Mouse (Mus musculus) neural tube, embryonic 14.5 days (tissue): ENCODE results near the gene Iqcg. TPM values are rescaled to one million over a fixed set of nuclear protein-coding genes. Genes with fewer than 3 reads are reported as not detected.

Source experiments
- ATAC-seq: fragments of 200-750 bp; cut with Nextera tagmentation; 2 replicates; pipeline ENCODE4 v1.8.0; 2017; ENCODE audit warnings: low read depth, mild to moderate bottlenecking, moderate TSS enrichment, moderate library complexity
- H3K27ac ChIP-seq: fragments of 300-500 bp; sonication (generic); 2 replicates; pipeline ENCODE4 v1.5.1; 2014; ENCODE audit warnings: low read depth, mild to moderate bottlenecking, control low read depth, low read length, moderate library complexity, mixed read lengths
- H3K27me3 ChIP-seq: fragments of 300-500 bp; sonication (generic); 2 replicates; pipeline ENCODE4 v1.6.1; 2014; ENCODE audit warnings: low read length; ENCODE audit not compliant: control insufficient read depth, insufficient read depth
- H3K36me3 ChIP-seq: fragments of 300-500 bp; sonication (generic); 2 replicates; pipeline ENCODE4 v1.6.1; 2014; ENCODE audit warnings: low read length, mixed read lengths; ENCODE audit not compliant: control insufficient read depth, insufficient read depth
- H3K4me1 ChIP-seq: fragments of 300-500 bp; sonication (generic); 2 replicates; pipeline ENCODE4 v1.6.1; 2014; ENCODE audit warnings: low read length; ENCODE audit not compliant: control insufficient read depth, insufficient read depth
- H3K4me2 ChIP-seq: fragments of 300-500 bp; sonication (generic); 2 replicates; pipeline ENCODE4 v1.6.1; 2014; ENCODE audit warnings: mild to moderate bottlenecking, low read depth, low read length, control low read depth
- H3K4me3 ChIP-seq: fragments of 300-500 bp; sonication (generic); 2 replicates; pipeline ENCODE4 v1.5.1; 2014; ENCODE audit warnings: low read depth, low read length, control low read depth, mixed read lengths
- H3K9ac ChIP-seq: fragments of 300-500 bp; sonication (generic); replicated peaks from 2 replicates; pipeline ENCODE4 v1.6.1; 2014; ENCODE audit warnings: low read depth, mild to moderate bottlenecking, control low read depth, low read length, mixed read lengths
- H3K9me3 ChIP-seq: fragments of 300-500 bp; sonication (generic); 2 replicates; pipeline ENCODE4 v1.6.1; 2016; ENCODE audit warnings: low read length; ENCODE audit not compliant: control insufficient read depth
- WGBS: fragments of 180-500 bp; shearing (Covaris S2); extraction: QIAGEN DNeasy Blood & Tissue Kit; methylation state at CpG from one replicate; pipeline ENCODE4 v1.1.7; 2014; 5-methylcytosine and 5-hydroxymethylcytosine counted together
- microRNA counts: library from miRNA; unstranded; fragments of <30 nt; microRNA quantifications from one replicate; lab custom pipeline; 2016
- microRNA-seq: library from miRNA; unstranded; fragments of <30 nt; microRNA quantifications from one replicate; pipeline ENCODE4, GENCODE M21; 2016
- polyA plus RNA-seq: library from polyadenylated mRNA; unstranded; fragments of >200 nt; fragmentation: Nextera tagmentation; extraction: Ambion mirVana; gene quantifications from 2 replicates; pipeline ENCODE4 v1.2.1, GENCODE M21; 2014

The Iqcg gene
- polyA plus RNA-seq, 1 experiment from 2014 or later = 5.8 TPM

DNA sequence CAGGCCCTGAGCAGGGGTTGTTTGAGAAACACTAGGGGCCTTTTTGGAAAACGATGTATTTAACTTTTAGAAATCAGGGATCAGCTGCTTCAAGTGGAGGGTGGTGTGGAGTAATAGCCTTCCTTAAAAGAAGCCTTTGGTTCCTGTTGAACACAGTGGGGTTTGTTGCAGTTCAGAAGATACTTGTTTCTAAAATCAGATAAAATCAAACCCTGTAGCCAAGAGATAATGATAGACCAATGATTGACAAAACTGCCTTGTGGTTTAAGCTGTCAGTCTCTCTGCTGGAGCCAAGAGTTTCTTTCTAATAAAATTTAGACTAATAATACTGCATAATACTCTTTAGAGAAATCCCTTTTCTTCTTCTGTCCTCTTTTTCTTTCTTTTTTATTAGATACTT, 75.8 kb downstream of the Iqcg start:
- no peak overlapping the region for H3K27ac ChIP-seq
- peaks cover 18% of the 10 kb centered on the region; the same call in 1 of the 2 replicates for H3K36me3 ChIP-seq
- no peaks in the 10 kb centered on the region for H3K4me1 ChIP-seq
- H3K27me3 ChIP-seq = no peaks in the 10 kb centered on the region
- 75% methylated on average over 1 of the region's 1 CpGs for WGBS
- no peak overlapping the region for H3K4me3 ChIP-seq
- no peaks in the 10 kb centered on the region for H3K9me3 ChIP-seq
- no peak for ATAC-seq
- H3K9ac ChIP-seq = no peak overlapping the region
- H3K4me2 ChIP-seq = no peak overlapping the region

DNA sequence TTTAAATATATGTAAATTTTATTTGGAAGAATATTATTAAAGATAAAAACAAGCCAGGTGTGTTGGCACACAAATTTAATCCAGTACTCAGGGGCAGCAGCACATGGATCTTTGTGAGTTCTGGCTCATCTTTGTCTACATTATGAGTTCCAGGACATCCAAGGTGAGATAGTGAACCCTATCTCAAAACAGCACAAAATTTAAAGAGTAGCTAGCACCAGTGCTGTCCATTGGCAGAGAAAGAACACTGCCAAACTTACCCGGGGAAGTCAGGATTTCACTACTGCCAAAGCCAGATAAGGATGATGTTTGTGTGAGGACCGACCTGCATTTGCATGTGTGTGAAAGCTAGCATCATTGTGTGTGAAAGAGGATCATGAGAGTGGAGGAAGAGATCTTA, 83.0 kb downstream of the Iqcg start:
- no peak overlapping the region for H3K4me2 ChIP-seq
- ATAC-seq = no peak
- no peaks in the 10 kb centered on the region for H3K27me3 ChIP-seq
- no peak overlapping the region for H3K4me3 ChIP-seq
- H3K27ac ChIP-seq = no peak overlapping the region
- WGBS = 81% methylated on average over 2 of the region's 2 CpGs
- H3K36me3 ChIP-seq = peaks cover 14% of the 10 kb centered on the region; the same call in 1 of the 2 replicates
- H3K9ac ChIP-seq = no peak overlapping the region
- H3K9me3 ChIP-seq = no peaks in the 10 kb centered on the region
- H3K4me1 ChIP-seq = no peaks in the 10 kb centered on the region

DNA sequence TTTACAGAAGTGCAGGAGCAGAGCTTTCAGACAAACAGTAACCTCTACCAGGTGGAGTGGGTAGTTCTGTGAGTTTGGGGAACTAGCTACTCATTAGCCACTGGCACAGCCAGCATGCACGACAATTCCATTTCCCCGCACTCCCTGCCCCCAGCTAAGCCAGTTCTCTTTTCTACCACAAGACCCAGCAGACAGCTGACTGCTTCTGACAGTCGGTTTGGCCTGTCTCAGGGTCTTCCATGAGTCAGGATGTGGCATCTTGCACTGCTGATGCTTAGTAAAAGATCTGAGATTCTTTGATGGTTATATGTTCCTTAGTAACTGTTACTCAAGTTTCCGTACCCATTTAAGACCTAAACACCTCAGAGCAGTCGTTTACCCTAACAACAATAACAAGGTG, 83.5 kb downstream of the Iqcg start:
- ATAC-seq = no peak
- 81% methylated on average over 5 of the region's 5 CpGs for WGBS
- peaks cover 14% of the 10 kb centered on the region; the same call in 1 of the 2 replicates for H3K36me3 ChIP-seq
- H3K4me2 ChIP-seq = no peak overlapping the region
- H3K27ac ChIP-seq = no peak overlapping the region
- no peak overlapping the region for H3K9ac ChIP-seq
- no peak overlapping the region for H3K4me3 ChIP-seq
- no peaks in the 10 kb centered on the region for H3K4me1 ChIP-seq
- H3K9me3 ChIP-seq = no peaks in the 10 kb centered on the region
- H3K27me3 ChIP-seq = no peaks in the 10 kb centered on the region

MicroRNA genes within 50 kb of the gene (microRNA counts, 519-probe panel; counts per million panel counts)
- not detected for microRNA mmu-miR-1947 (lab: Ali Mortazavi, UCI)

Small RNA genes lying within 50 kb of the gene (microRNA-seq; reads per million reads assigned to microRNA genes)
- gene Gm22231 = not detected
- gene Mir1947 = 2.3 reads per million

Other genes with a start within 250 kb of the Iqcg start
- not detected in 2 replicates for gene Smbd1, start 245.7 kb downstream of the Iqcg start, polyA plus RNA-seq
- gene Fyttd1, start 178.7 kb downstream of the Iqcg start, polyA plus RNA-seq = 136 and 147 TPM in 2 replicates
- gene Rubcn, start 178.5 kb downstream of the Iqcg start, polyA plus RNA-seq = 29.1 and 34.0 TPM in 2 replicates
- gene Lrch3, start 142.1 kb downstream of the Iqcg start, polyA plus RNA-seq = 49.1 and 49.8 TPM in 2 replicates
- 450 and 451 TPM in 2 replicates for gene Rpl35a, start 235 bp upstream of the Iqcg start, polyA plus RNA-seq
- gene Lmln, start 6.3 kb upstream of the Iqcg start, polyA plus RNA-seq = 3.5 and 4.9 TPM in 2 replicates
- gene Osbpl11, start 128.9 kb upstream of the Iqcg start, polyA plus RNA-seq = 15.1 and 21.6 TPM in 2 replicates
- gene Snx4, start 195.2 kb upstream of the Iqcg start, polyA plus RNA-seq = 80.0 and 97.2 TPM in 2 replicates